Mouse (Mus musculus): Measurements from ENCODE around the gene Nme3. TPM values are rescaled to one million over a fixed set of nuclear protein-coding genes. Genes with fewer than 3 reads are reported as not detected.

Gene Nme3
- total and polyA plus RNA-seq, 2 experiments from 2014 or later: 67.0 to 92.6 TPM

GRCm38 (mm10) chr17:24893276-24893675 lies 3.0 kb upstream of the Nme3 start:
- H3K9me3 ChIP-seq (ENCODE audit: low read length): no peaks in the 10 kb centered on the region
- H3K27me3 ChIP-seq (ENCODE audit: insufficient read depth, low read length): no peaks in the 10 kb centered on the region
- ATAC-seq (no peak), DNase-seq (ENCODE audit: low spot score) (no peak)
- H3K36me3 ChIP-seq (ENCODE audit: insufficient read depth, low read length): peaks cover 27% of the 10 kb centered on the region
- WGBS: 98% methylated on average over 2 of the region's 2 CpGs
- H3K4me1 ChIP-seq (ENCODE audit: insufficient read depth, low read length): peaks cover 19% of the 10 kb centered on the region
- TF ChIP-seq CTCF (IDR thresholded peaks at IDR 0.05; ENCODE audit: low read depth): no peak
- no peak overlapping the region for H3K27ac ChIP-seq
- H3K4me2 ChIP-seq (ENCODE audit: low read depth, low read length): no peak overlapping the region
- no peak overlapping the region for H3K9ac ChIP-seq (replicated peaks; ENCODE audit: low read length)
- no peak overlapping the region for H3K4me3 ChIP-seq (ENCODE audit: low read length)

- 10% methylated on average over 31 of the region's 31 CpGs for WGBS
- H3K36me3 ChIP-seq (ENCODE audit: insufficient read depth, low read length): peaks cover 36% of the 10 kb centered on the region
- H3K27ac ChIP-seq: peak overlapping the region; percentile 93
- H3K4me1 ChIP-seq (ENCODE audit: insufficient read depth, low read length): peaks cover 19% of the 10 kb centered on the region
- no peak; the same call in 1 of the 2 replicates for TF ChIP-seq CTCF (IDR thresholded peaks at IDR 0.05; ENCODE audit: low read depth)
- H3K9me3 ChIP-seq (ENCODE audit: low read length): no peaks in the 10 kb centered on the region
- DNase-seq (ENCODE audit: low spot score) (peak; percentile 37), ATAC-seq (peak; percentile 31)
- H3K9ac ChIP-seq (replicated peaks; ENCODE audit: low read length): peak overlapping the region; percentile 95
- no peaks in the 10 kb centered on the region for H3K27me3 ChIP-seq (ENCODE audit: insufficient read depth, low read length)
- peak overlapping the region; percentile 99 for H3K4me2 ChIP-seq (ENCODE audit: low read depth, low read length)
- peak overlapping the region; percentile 91 for H3K4me3 ChIP-seq (ENCODE audit: low read length)
Measured at GRCm38 (mm10) chr17:24894061-24894994, 2.0 kb upstream of the Nme3 start.

- peaks cover 19% of the 10 kb centered on the region for H3K4me1 ChIP-seq (ENCODE audit: insufficient read depth, low read length)
- H3K27ac ChIP-seq: peak within 1 kb of the TSS; percentile 93
- no peak for TF ChIP-seq CTCF (IDR thresholded peaks at IDR 0.05; ENCODE audit: low read depth)
- WGBS: under 1% methylated on average over 62 of the region's 62 CpGs
- peak within 1 kb of the TSS; percentile 91 for H3K4me3 ChIP-seq (ENCODE audit: low read length)
- H3K9me3 ChIP-seq (ENCODE audit: low read length): no peaks in the 10 kb centered on the region
- no peaks in the 10 kb centered on the region for H3K27me3 ChIP-seq (ENCODE audit: insufficient read depth, low read length)
- H3K36me3 ChIP-seq (ENCODE audit: insufficient read depth, low read length): peaks cover 40% of the 10 kb centered on the region
- DNase-seq (ENCODE audit: low spot score): peak; percentile 95
- H3K4me2 ChIP-seq (ENCODE audit: low read depth, low read length): peak within 1 kb of the TSS; percentile 99
- H3K9ac ChIP-seq (replicated peaks; ENCODE audit: low read length): peak within 1 kb of the TSS; percentile 95
- ATAC-seq: peak; percentile 76
Measured at GRCm38 (mm10) chr17:24894995-24895547, 1.2 kb upstream of the Nme3 start, which contains the start of the genes Eme2 and Mrps34. TSS of gene Eme2 (minus strand) at chr17:24895087. TSS of gene Mrps34 (plus strand) at chr17:24895116.

GRCm38 (mm10) chr17:24895571-24896240 lies 594 bp upstream of the Nme3 start:
- 12% methylated on average over 23 of the region's 23 CpGs for WGBS

GRCm38 (mm10) chr17:24896993-24897269 lies 631 bp downstream of the Nme3 start:
- Histone ChIP-seq H3K27me3 (ENCODE audit: insufficient read depth, low read length) (no peaks in the 10 kb centered on the region), H3K4me3 (ENCODE audit: low read length) (peak overlapping the region; percentile 91), H3K4me2 (ENCODE audit: low read depth, low read length) (peak overlapping the region; percentile 99), H3K36me3 (ENCODE audit: insufficient read depth, low read length) (peaks cover 49% of the 10 kb centered on the region), H3K4me1 (ENCODE audit: insufficient read depth, low read length) (peaks cover 19% of the 10 kb centered on the region), H3K9me3 (ENCODE audit: low read length) (no peaks in the 10 kb centered on the region), H3K27ac (peak overlapping the region; percentile 93), H3K9ac (replicated peaks; ENCODE audit: low read length) (peak overlapping the region; percentile 95)
- ATAC-seq (no peak; the same call in 1 of the 2 replicates), DNase-seq (ENCODE audit: low spot score) (no peak)
- 25% methylated on average over 11 of the region's 11 CpGs for WGBS
- no peak for TF ChIP-seq CTCF (IDR thresholded peaks at IDR 0.05; ENCODE audit: low read depth)

More at GRCm38 (mm10) chr17:24895571-24896240, 594 bp upstream of the Nme3 start:
- H3K27ac ChIP-seq: peak overlapping the region; percentile 93
- no peak for TF ChIP-seq CTCF (IDR thresholded peaks at IDR 0.05; ENCODE audit: low read depth)
- peaks cover 40% of the 10 kb centered on the region for H3K36me3 ChIP-seq (ENCODE audit: insufficient read depth, low read length)
- peak overlapping the region; percentile 91 for H3K4me3 ChIP-seq (ENCODE audit: low read length)
- no peak for DNase-seq (ENCODE audit: low spot score)
- peaks cover 19% of the 10 kb centered on the region for H3K4me1 ChIP-seq (ENCODE audit: insufficient read depth, low read length)
- no peaks in the 10 kb centered on the region for H3K9me3 ChIP-seq (ENCODE audit: low read length)
- H3K27me3 ChIP-seq (ENCODE audit: insufficient read depth, low read length): no peaks in the 10 kb centered on the region
- peak overlapping the region; percentile 99 for H3K4me2 ChIP-seq (ENCODE audit: low read depth, low read length)
- H3K9ac ChIP-seq (replicated peaks; ENCODE audit: low read length): peak overlapping the region; percentile 95
- no peak for ATAC-seq

- Histone ChIP-seq H3K4me2 (ENCODE audit: low read depth, low read length) (peak overlapping the region; percentile 99), H3K36me3 (ENCODE audit: insufficient read depth, low read length) (peaks cover 55% of the 10 kb centered on the region), H3K27ac (peak overlapping the region; percentile 93; the same call in 1 of the 2 replicates), H3K9ac (replicated peaks; ENCODE audit: low read length) (peak overlapping the region; percentile 95; the same call in 1 of the 2 replicates), H3K4me1 (ENCODE audit: insufficient read depth, low read length) (peaks cover 19% of the 10 kb centered on the region), H3K9me3 (ENCODE audit: low read length) (no peaks in the 10 kb centered on the region), H3K4me3 (ENCODE audit: low read length) (peak overlapping the region; percentile 91; the same call in 1 of the 2 replicates), H3K27me3 (ENCODE audit: insufficient read depth, low read length) (no peaks in the 10 kb centered on the region)
- TF ChIP-seq CTCF (IDR thresholded peaks at IDR 0.05; ENCODE audit: low read depth): no peak
- WGBS: 64% methylated on average over 4 of the region's 4 CpGs
- ATAC-seq (no peak), DNase-seq (ENCODE audit: low spot score) (no peak)
Measured at GRCm38 (mm10) chr17:24897600-24897999, 1.3 kb downstream of the Nme3 start.

All from hindbrain, postnatal 0 days (tissue).